Mouse (Mus musculus) lung, embryonic 16.5 days (tissue): ENCODE data around the gene Rps3a1. TPM values are rescaled to one million over a fixed set of nuclear protein-coding genes. Genes with fewer than 3 reads are reported as not detected.

Experiments used
- polyA plus RNA-seq: library from polyadenylated mRNA; unstranded; fragments of >200 nt; fragmentation: Nextera tagmentation; extraction: Ambion mirVana; gene quantifications from 2 replicates; pipeline ENCODE4 v1.2.1, GENCODE M21; 2015

The Rps3a1 gene
- polyA plus RNA-seq, 1 experiment from 2014 or later: 1,285 TPM

Other genes starting within 250 kb of the Rps3a1 start
- gene Sh3d19, start 171.6 kb downstream of the Rps3a1 start, polyA plus RNA-seq: 25.2 and 26.7 TPM in 2 replicates
- 0.16 and 0.23 TPM in 2 replicates for gene Prss48, start 140.2 kb downstream of the Rps3a1 start, polyA plus RNA-seq
- 2.8 and 3.4 TPM in 2 replicates for gene Lrba, start 82.0 kb upstream of the Rps3a1 start, polyA plus RNA-seq